In the genomic region with DNA sequence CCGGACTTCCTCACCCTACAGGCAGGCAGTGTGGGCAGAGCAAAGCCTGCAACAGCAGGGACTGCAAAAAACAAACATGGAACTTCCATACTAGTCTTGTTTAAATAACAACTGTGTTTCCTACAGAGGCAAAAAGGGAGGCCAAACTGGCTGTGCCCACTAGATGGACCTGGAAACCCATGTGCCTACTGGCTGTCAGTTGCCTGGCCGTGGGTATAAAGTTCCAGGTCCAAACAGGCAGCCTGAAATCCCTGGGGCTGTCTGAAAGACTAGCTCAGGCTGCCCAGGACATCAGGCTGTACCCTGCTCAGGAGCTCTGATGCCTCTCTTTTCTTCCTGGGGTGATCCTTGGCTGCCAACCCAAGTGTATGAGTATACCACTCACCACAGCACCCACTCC, we compare ENCODE assay signal across 24 mouse cellular contexts. TPM values are rescaled to one million over a fixed set of nuclear protein-coding genes. Genes with fewer than 3 reads are reported as not detected.
DNase-seq lines count a peak whose midpoint lies in the region; ATAC-seq and TF ChIP-seq lines count a peak whose summit lies in the region.
"Had no signal": no experiment of that assay in that cellular context is flagged by ENCODE, and none has a peak within 500 bp of the region (broad histone marks: within the 10 kb centered on the region; RNA-seq: fewer than 3 reads in every experiment).

No protein-coding gene starts in this region.

- no peaks in the 10 kb centered on the region for H3K27me3 ChIP-seq in kidney, embryonic 16.5 days (ENCODE audit: insufficient read depth, low read length)
- no peaks in the 10 kb centered on the region for H3K27me3 ChIP-seq in neural tube, embryonic 14.5 days (ENCODE audit: control insufficient read depth, insufficient read depth, low read length)
- no peaks in the 10 kb centered on the region for H3K27me3 ChIP-seq in neural tube, embryonic 15.5 days (replicated peaks)
- H3K27me3 ChIP-seq: heart, embryonic 12.5 days; liver, embryonic 13.5 days; midbrain, embryonic 15.5 days; Patski had no signal

- 73% methylated on average over 2 of the region's 2 CpGs for WGBS in kidney, embryonic 16.5 days
- 70% methylated on average over 2 of the region's 2 CpGs for WGBS in neural tube, embryonic 14.5 days
- WGBS in neural tube, embryonic 15.5 days, result 83% methylated on average over 2 of the region's 2 CpGs

- peak; percentile 49 for DNase-seq in gastrocnemius, adult 2 months
- DNase-seq in gastrocnemius, postnatal 4 days (ENCODE audit: low spot score in 2 of 2), result no peak
- DNase-seq in kidney, adult 9 months, result peak; percentile 62
- DNase-seq in layer of hippocampus, adult 18-20 months (ENCODE audit: low spot score in 2 of 2), result no peak
- DNase-seq: adrenal gland, postnatal 10 days; cerebellum, adult 11 months; cerebellum, postnatal 10 days; gastrocnemius, postnatal 25 days; heart, adult 2 months; layer of hippocampus, postnatal 36 days; left cerebral cortex, postnatal 4 days; liver, embryonic 13.5 days; lung, adult 2 months; lung, postnatal 10 days; right cerebral cortex, postnatal 4 days had no signal

- H3K4me2 ChIP-seq in kidney, embryonic 16.5 days (replicated peaks; ENCODE audit: low read depth, low read length), result no peak overlapping the region
- no peak overlapping the region for H3K4me2 ChIP-seq in neural tube, embryonic 14.5 days (ENCODE audit: low read depth, low read length)
- H3K4me2 ChIP-seq in neural tube, embryonic 15.5 days, result no peak overlapping the region
- H3K4me2 ChIP-seq: heart, embryonic 12.5 days; liver, embryonic 13.5 days; midbrain, embryonic 15.5 days had no signal

- H3K9me3 ChIP-seq in kidney, embryonic 16.5 days (ENCODE audit: low read length), result no peaks in the 10 kb centered on the region; the same call in 1 of the 2 replicates
- H3K9me3 ChIP-seq in neural tube, embryonic 14.5 days (ENCODE audit: control insufficient read depth, low read length), result no peaks in the 10 kb centered on the region
- no peaks in the 10 kb centered on the region for H3K9me3 ChIP-seq in neural tube, embryonic 15.5 days (replicated peaks)
- H3K9me3 ChIP-seq: heart, embryonic 12.5 days; liver, embryonic 13.5 days; midbrain, embryonic 10.5 days; midbrain, embryonic 15.5 days had no signal

- H3K4me1 ChIP-seq in kidney, embryonic 16.5 days (ENCODE audit: insufficient read depth, low read length), result peaks cover 24% of the 10 kb centered on the region
- peaks cover 9% of the 10 kb centered on the region for H3K4me1 ChIP-seq in neural tube, embryonic 14.5 days (ENCODE audit: control insufficient read depth, insufficient read depth, low read length)
- H3K4me1 ChIP-seq in neural tube, embryonic 15.5 days, result peaks cover 23% of the 10 kb centered on the region

- no peak overlapping the region for H3K9ac ChIP-seq in kidney, embryonic 16.5 days (replicated peaks; ENCODE audit: low read length)
- 0 out of 2 replicates have a peak overlapping the region, but pooled peaks have one; percentile 3 for H3K9ac ChIP-seq in neural tube, embryonic 14.5 days (replicated peaks; ENCODE audit: low read depth, low read length)
- H3K9ac ChIP-seq in neural tube, embryonic 15.5 days (replicated peaks), result no peak overlapping the region
- H3K9ac ChIP-seq: heart, embryonic 12.5 days; midbrain, embryonic 15.5 days had no signal

- H3K4me3 ChIP-seq in gastrocnemius, adult 2 months, result no peak overlapping the region
- H3K4me3 ChIP-seq in kidney, embryonic 16.5 days (ENCODE audit: low read length), result no peak overlapping the region
- H3K4me3 ChIP-seq in neural tube, embryonic 14.5 days (ENCODE audit: low read depth, low read length), result no peak overlapping the region
- H3K4me3 ChIP-seq in neural tube, embryonic 15.5 days (replicated peaks), result no peak overlapping the region
- H3K4me3 ChIP-seq: heart, adult 2 months; heart, embryonic 12.5 days; liver, embryonic 13.5 days; midbrain, embryonic 10.5 days; midbrain, embryonic 15.5 days had no signal

- H3K27ac ChIP-seq in gastrocnemius, adult 2 months, result peak overlapping the region; percentile 93
- no peak overlapping the region for H3K27ac ChIP-seq in kidney, embryonic 16.5 days (ENCODE audit: low read length)
- no peak overlapping the region for H3K27ac ChIP-seq in neural tube, embryonic 14.5 days (ENCODE audit: low read depth, low read length)
- no peak overlapping the region for H3K27ac ChIP-seq in neural tube, embryonic 15.5 days (replicated peaks)
- H3K27ac ChIP-seq: heart, adult 2 months; midbrain, embryonic 15.5 days had no signal

- peaks cover 5% of the 10 kb centered on the region; the same call in 1 of the 2 replicates for H3K36me3 ChIP-seq in kidney, embryonic 16.5 days (ENCODE audit: insufficient read depth, low read length)
- H3K36me3 ChIP-seq in neural tube, embryonic 14.5 days (ENCODE audit: control insufficient read depth, insufficient read depth, low read length), result no peaks in the 10 kb centered on the region
- H3K36me3 ChIP-seq in neural tube, embryonic 15.5 days, result peaks cover under 1% of the 10 kb centered on the region; the same call in 1 of the 2 replicates
- H3K36me3 ChIP-seq: midbrain, embryonic 15.5 days had no signal

- ATAC-seq in kidney, embryonic 16.5 days (ENCODE audit: low FRiP score, low TSS enrichment), result no peak
- no peak for ATAC-seq in neural tube, embryonic 14.5 days (ENCODE audit: low read depth)
- no peak for ATAC-seq in neural tube, embryonic 15.5 days (ENCODE audit: low FRiP score)
- ATAC-seq: forebrain, embryonic 14.5 days; intestine, embryonic 16.5 days; midbrain, embryonic 15.5 days; Patski had no signal

- intact Hi-C loops in gastrocnemius, adult 2 months (cut with DNase I), result no loop called here

- peak; percentile 19; the same call in 1 of the 2 replicates for TF ChIP-seq CTCF in gastrocnemius, adult 2 months (IDR thresholded peaks at IDR 0.05)

RNA-seq across cellular contexts. Expression of gene Nacc2, which starts 8.3 kb away (rescaled TPM):
- total RNA-seq in gastrocnemius, adult 2 months (2021), result 10 to 100 TPM; 18.9 to 32.6 TPM
- 10 to 100 TPM; 10.8 to 11.2 TPM for total RNA-seq in gastrocnemius, postnatal 4 days (2021)
- 12.7 and 13.3 TPM in 2 replicates for polyA plus RNA-seq in kidney, embryonic 16.5 days (2015; fragmentation: Nextera tagmentation; extraction: Ambion mirVana)
- 14.5 and 18.3 TPM in 2 replicates for polyA plus RNA-seq in neural tube, embryonic 14.5 days (2014; fragmentation: Nextera tagmentation; extraction: Ambion mirVana)
- polyA plus RNA-seq in neural tube, embryonic 15.5 days (2015; fragmentation: Nextera tagmentation; extraction: Ambion mirVana), result 22.9 and 23.6 TPM in 2 replicates
- 10 to 100 TPM; 64.6 to 78.3 TPM for total RNA-seq in layer of hippocampus, adult 18-20 months (2021)

Comparison
In these comparisons a context has a peak if more than half of its experiments do, and no peak if none do; other contexts are left out.
1. DNase-seq: peak in gastrocnemius, adult 2 months (single experiment) and kidney, adult 9 months (single experiment); none in gastrocnemius, postnatal 4 days (0 of 2) and layer of hippocampus, adult 18-20 months (0 of 2).